Mouse (Mus musculus): ENCODE results near the gene Zfp639. TPM values are rescaled to one million over a fixed set of nuclear protein-coding genes. Genes with fewer than 3 reads are reported as not detected.

Zfp639 gene
- polyA plus RNA-seq, 1 experiment: 15.3 TPM

DNA sequence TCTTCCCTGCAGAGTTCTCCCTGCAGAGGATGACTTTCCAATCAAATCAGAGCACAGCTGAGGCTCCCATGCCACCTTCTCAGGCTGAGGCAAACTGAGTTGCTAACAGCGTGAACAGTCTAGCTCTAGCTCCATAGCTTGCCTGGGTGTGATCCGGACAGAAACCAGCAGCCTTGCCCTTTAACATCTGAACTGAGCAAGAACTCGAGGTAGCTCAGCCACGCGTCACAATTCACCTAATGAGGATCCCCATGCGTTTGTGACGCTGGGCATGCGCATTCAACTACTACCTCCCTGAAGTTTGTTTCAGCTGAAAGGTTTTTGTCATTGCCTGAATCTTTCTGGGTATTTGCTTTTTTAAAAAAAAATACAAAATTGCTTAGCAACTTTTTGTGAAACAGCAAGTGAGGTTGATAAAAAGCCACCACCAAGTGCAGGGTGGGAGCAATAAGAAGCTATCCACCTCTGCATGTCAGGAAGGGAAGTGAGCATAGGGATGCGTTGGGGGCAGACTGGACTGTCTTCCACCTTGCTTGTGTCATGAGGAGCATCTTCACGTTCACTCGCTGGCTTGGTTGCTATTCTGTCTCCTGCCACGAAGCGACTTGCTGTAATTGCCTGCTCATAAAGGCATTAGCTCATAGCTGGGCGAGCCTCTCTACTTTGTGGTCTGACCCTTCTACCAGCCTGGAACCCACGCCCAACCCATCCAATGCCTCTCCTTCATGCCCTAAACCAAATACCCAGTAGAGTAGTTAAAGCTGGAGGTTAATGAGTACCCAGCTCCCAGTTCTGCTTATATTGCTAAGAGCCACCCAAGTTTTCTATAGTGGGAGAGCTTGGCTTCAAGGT is 19.8 kb upstream of the Zfp639 start:
- H3K4me3 ChIP-seq (ENCODE audit: insufficient read depth, poor library complexity, severe bottlenecking): no peak overlapping the region
- TF ChIP-seq MYOD1 (IDR thresholded peaks at IDR 0.05; ENCODE audit: control insufficient read depth, insufficient read length, low read depth): no peak
- no peak for TF ChIP-seq FOSL1 (IDR thresholded peaks at IDR 0.05; ENCODE audit: insufficient read depth, low read length, poor library complexity, severe bottlenecking)
- TF ChIP-seq CTCF (IDR thresholded peaks at IDR 0.05; ENCODE audit: control insufficient read depth, insufficient read depth, insufficient read length): no peak
- no peak for TF ChIP-seq MYOG (IDR thresholded peaks at IDR 0.05; ENCODE audit: control insufficient read depth, extremely low read depth, insufficient read length)
- no peak for TF ChIP-seq MAX (IDR thresholded peaks at IDR 0.05)
- TF ChIP-seq CEBPB (IDR thresholded peaks at IDR 0.05; ENCODE audit: low read depth): no peak
- no peak for TF ChIP-seq USF1 (IDR thresholded peaks at IDR 0.05; ENCODE audit: low read depth)
- no peaks in the 10 kb centered on the region for H3K79me2 ChIP-seq (ENCODE audit: control insufficient read depth, insufficient read depth)
- H3K36me3 ChIP-seq (ENCODE audit: control insufficient read depth, insufficient read depth): no peaks in the 10 kb centered on the region
- H3ac ChIP-seq (ENCODE audit: control insufficient read depth, insufficient read length, low read depth): no peak overlapping the region
- no peaks in the 10 kb centered on the region for H3K27me3 ChIP-seq (ENCODE audit: control insufficient read depth, insufficient read depth, insufficient read length)
- H3K79me3 ChIP-seq (ENCODE audit: low read depth): no peaks in the 10 kb centered on the region

DNA sequence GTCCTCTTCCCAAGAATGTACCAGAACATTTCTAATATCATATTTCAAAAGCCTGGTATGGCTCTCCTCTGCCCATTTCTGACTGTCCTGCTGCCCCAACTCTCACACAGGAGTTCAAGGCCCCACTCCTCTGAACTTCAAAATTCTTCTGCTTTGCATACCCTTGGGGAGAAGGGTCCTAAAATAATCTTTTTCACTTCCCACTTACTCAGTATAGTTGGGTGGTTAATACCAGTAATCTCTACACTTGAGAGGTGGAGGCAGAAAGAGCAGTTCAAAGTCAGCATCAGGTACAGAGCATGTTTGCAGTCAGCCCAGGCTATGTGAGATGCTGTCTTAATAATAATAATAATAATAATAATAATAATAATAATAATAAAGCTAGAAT is 19.1 kb upstream of the Zfp639 start:
- no peaks in the 10 kb centered on the region for H3K79me2 ChIP-seq (ENCODE audit: control insufficient read depth, insufficient read depth)
- H3K27me3 ChIP-seq (ENCODE audit: control insufficient read depth, insufficient read depth, insufficient read length): no peaks in the 10 kb centered on the region
- H3ac ChIP-seq (ENCODE audit: control insufficient read depth, insufficient read length, low read depth): no peak overlapping the region
- no peak for TF ChIP-seq MYOD1 (IDR thresholded peaks at IDR 0.05; ENCODE audit: control insufficient read depth, insufficient read length, low read depth)
- TF ChIP-seq FOSL1 (IDR thresholded peaks at IDR 0.05; ENCODE audit: insufficient read depth, low read length, poor library complexity, severe bottlenecking): no peak
- TF ChIP-seq MAX (IDR thresholded peaks at IDR 0.05): no peak
- no peak for TF ChIP-seq CEBPB (IDR thresholded peaks at IDR 0.05; ENCODE audit: low read depth)
- TF ChIP-seq CTCF (IDR thresholded peaks at IDR 0.05; ENCODE audit: control insufficient read depth, insufficient read depth, insufficient read length): no peak
- TF ChIP-seq USF1 (IDR thresholded peaks at IDR 0.05; ENCODE audit: low read depth): no peak
- no peak for TF ChIP-seq MYOG (IDR thresholded peaks at IDR 0.05; ENCODE audit: control insufficient read depth, extremely low read depth, insufficient read length)
- no peaks in the 10 kb centered on the region for H3K79me3 ChIP-seq (ENCODE audit: low read depth)
- no peaks in the 10 kb centered on the region for H3K36me3 ChIP-seq (ENCODE audit: control insufficient read depth, insufficient read depth)
- no peak overlapping the region for H3K4me3 ChIP-seq (ENCODE audit: insufficient read depth, poor library complexity, severe bottlenecking)

DNA sequence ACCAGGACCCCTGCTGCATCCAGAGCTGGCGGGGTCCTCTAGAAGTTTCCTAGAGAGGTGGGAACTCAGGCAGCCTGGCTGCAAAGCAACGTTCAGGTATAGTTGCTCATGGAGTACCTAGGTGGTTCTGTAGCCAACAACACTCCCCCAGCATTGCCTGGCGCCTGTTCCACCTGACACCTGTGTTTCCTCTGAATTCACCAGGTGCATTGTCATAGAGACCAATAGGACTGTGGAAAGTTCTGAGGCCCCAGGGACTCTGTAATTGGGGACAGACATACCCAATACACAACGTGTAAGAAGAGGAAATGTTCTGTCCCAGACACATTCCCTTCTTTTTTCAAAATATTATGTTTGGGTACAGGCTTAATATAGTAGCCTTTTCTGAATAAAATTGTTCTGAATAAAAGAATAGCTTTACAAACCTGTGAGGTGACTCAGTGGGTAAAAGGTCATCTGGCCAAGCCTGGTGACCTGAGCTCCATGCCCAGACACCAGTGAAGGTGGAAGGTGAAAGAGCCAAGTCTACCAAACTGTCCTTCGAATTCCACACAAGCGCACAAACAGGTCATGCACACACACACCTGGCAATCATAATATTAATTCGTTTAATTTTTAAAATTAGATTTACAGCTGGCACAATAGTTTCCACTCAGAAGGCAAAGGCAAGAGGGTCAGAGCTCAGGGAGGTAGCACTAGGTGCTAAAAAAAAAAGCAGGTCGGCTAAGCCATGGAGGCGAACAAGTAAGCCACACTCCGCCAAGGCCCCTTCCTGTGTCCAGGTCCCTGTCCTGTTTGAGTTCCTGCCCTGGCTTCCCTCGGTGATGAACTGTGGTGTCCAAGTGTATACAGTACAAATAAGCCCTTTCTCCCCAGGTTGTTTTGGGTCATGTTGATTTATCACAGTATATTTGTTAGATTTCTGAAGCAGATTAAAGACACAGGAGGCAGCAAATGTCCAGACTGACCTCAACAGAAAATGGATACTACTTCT is 17.7 kb upstream of the Zfp639 start, which contains the start of gene Kcnmb3:
Kcnmb3 (minus strand) TSS at position 135 of the 994 bp plus-strand sequence.
- Histone ChIP-seq H3ac (ENCODE audit: control insufficient read depth, insufficient read length, low read depth) (no peak within 1 kb of the TSS), H3K27me3 (ENCODE audit: control insufficient read depth, insufficient read depth, insufficient read length) (no peaks in the 10 kb centered on the region), H3K79me2 (ENCODE audit: control insufficient read depth, insufficient read depth) (no peaks in the 10 kb centered on the region), H3K36me3 (ENCODE audit: control insufficient read depth, insufficient read depth) (no peaks in the 10 kb centered on the region), H3K79me3 (ENCODE audit: low read depth) (no peaks in the 10 kb centered on the region), H3K4me3 (ENCODE audit: insufficient read depth, poor library complexity, severe bottlenecking) (no peak within 1 kb of the TSS)
- no peak for TF ChIP-seq MYOG (IDR thresholded peaks at IDR 0.05; ENCODE audit: control insufficient read depth, extremely low read depth, insufficient read length)

DNA sequence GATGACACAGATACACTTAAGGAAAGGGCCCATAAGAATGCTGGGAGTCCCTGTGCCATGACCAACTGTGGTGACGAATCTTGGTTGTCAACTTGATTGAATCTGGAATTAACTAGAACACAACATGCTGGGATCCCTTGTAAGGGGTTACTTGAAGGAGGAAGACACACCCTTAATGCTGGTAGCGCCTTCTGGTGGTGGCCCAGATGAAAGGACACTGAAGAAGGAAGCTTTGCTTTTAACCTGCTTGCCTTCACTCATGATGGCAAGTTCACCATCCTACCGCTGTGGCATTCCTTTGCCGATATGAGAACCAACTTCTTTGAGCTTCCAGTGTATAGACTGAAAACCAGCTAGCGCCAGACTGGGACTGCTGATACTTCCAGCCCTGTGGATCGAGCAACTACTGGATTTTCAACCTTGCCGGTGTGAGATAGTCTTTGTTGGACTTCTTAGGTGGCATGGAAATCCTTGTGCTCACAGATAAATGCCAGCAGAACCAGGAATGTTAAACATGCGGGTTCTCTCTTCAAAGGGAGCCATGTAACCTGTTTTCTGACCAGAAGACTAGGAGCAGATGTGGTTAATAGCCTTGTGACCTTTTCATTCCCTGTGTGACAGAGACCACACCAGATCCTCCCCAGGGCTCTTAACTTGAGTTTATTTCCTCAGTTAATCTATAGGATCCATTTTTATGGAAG is 15.5 kb upstream of the Zfp639 start:
- Histone ChIP-seq H3K36me3 (ENCODE audit: control insufficient read depth, insufficient read depth) (no peaks in the 10 kb centered on the region), H3K27me3 (ENCODE audit: control insufficient read depth, insufficient read depth, insufficient read length) (no peaks in the 10 kb centered on the region), H3ac (ENCODE audit: control insufficient read depth, insufficient read length, low read depth) (no peak overlapping the region), H3K4me3 (ENCODE audit: insufficient read depth, poor library complexity, severe bottlenecking) (no peak overlapping the region), H3K79me3 (ENCODE audit: low read depth) (no peaks in the 10 kb centered on the region), H3K79me2 (ENCODE audit: control insufficient read depth, insufficient read depth) (no peaks in the 10 kb centered on the region)
- no peak for TF ChIP-seq CEBPB (IDR thresholded peaks at IDR 0.05; ENCODE audit: low read depth)
- TF ChIP-seq MYOG (IDR thresholded peaks at IDR 0.05; ENCODE audit: control insufficient read depth, extremely low read depth, insufficient read length): no peak
- TF ChIP-seq FOSL1 (IDR thresholded peaks at IDR 0.05; ENCODE audit: insufficient read depth, low read length, poor library complexity, severe bottlenecking): no peak
- TF ChIP-seq CTCF (IDR thresholded peaks at IDR 0.05; ENCODE audit: control insufficient read depth, insufficient read depth, insufficient read length): no peak
- TF ChIP-seq USF1 (IDR thresholded peaks at IDR 0.05; ENCODE audit: low read depth): no peak
- TF ChIP-seq MAX (IDR thresholded peaks at IDR 0.05): no peak
- TF ChIP-seq MYOD1 (IDR thresholded peaks at IDR 0.05; ENCODE audit: control insufficient read depth, insufficient read length, low read depth): no peak

DNA sequence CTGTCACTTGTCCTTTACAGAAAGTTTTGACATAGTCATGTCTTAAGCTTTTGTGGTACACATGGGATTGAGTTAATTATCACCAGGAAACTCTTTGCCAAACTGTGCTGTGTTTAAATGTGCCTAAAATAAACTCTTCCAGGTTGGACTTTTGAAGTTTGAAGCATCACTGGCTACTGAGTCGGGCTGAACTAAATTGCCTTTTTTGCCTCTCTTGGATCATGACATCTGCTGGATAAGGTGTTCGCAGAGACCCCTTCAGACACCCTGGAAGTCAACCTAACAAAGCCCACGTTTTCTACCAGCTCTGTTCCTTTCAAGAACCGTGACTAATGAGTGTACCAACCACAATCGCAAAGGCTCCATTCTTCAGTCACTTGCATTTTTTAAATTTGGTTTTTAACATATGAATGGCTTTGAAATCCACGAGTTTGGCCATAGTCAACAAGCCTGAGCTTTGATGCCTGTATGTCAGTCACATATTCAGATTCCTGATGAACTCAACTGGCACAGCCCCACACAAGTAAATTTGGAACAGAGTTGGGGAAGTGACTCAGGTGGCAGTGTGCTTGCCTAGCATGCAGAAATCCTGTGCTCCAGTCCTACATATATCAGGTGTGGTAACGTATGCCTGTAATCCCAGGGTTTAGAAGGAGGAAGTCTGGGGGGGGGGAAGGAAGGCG is 14.8 kb upstream of the Zfp639 start:
- no peak overlapping the region for H3K4me3 ChIP-seq (ENCODE audit: insufficient read depth, poor library complexity, severe bottlenecking)
- TF ChIP-seq CTCF (IDR thresholded peaks at IDR 0.05; ENCODE audit: control insufficient read depth, insufficient read depth, insufficient read length) (no peak), MYOD1 (IDR thresholded peaks at IDR 0.05; ENCODE audit: control insufficient read depth, insufficient read length, low read depth) (no peak), MAX (IDR thresholded peaks at IDR 0.05) (no peak), FOSL1 (IDR thresholded peaks at IDR 0.05; ENCODE audit: insufficient read depth, low read length, poor library complexity, severe bottlenecking) (no peak), USF1 (IDR thresholded peaks at IDR 0.05; ENCODE audit: low read depth) (no peak), MYOG (IDR thresholded peaks at IDR 0.05; ENCODE audit: control insufficient read depth, extremely low read depth, insufficient read length) (no peak), CEBPB (IDR thresholded peaks at IDR 0.05; ENCODE audit: low read depth) (no peak)

More for the DNA sequence above, 14.8 kb upstream of the Zfp639 start:
- Histone ChIP-seq H3K79me3 (ENCODE audit: low read depth) (no peaks in the 10 kb centered on the region), H3K36me3 (ENCODE audit: control insufficient read depth, insufficient read depth) (no peaks in the 10 kb centered on the region), H3K79me2 (ENCODE audit: control insufficient read depth, insufficient read depth) (no peaks in the 10 kb centered on the region), H3K27me3 (ENCODE audit: control insufficient read depth, insufficient read depth, insufficient read length) (no peaks in the 10 kb centered on the region), H3ac (ENCODE audit: control insufficient read depth, insufficient read length, low read depth) (no peak overlapping the region)

Measured in C2C12 (cell line).